Mouse (Mus musculus): ENCODE data around the gene Gm9970.
A peak's percentile ranks its signal among the peaks of the same experiment; 100 is the strongest.

The Gm9970 gene

GRCm38 (mm10) chr5:31194486-31195485, 46.2 kb downstream of the Gm9970 start:
- DNase-seq (ENCODE audit: low spot score): no peak

GRCm38 (mm10) chr5:31193631-31194281, 47.3 kb downstream of the Gm9970 start:
- no peak for DNase-seq (ENCODE audit: low spot score)

GRCm38 (mm10) chr5:31192939-31193630, 47.9 kb downstream of the Gm9970 start, which contains the start of the genes Snx17 and Eif2b4:
TSS of gene Snx17 (plus strand) at chr5:31193227.
TSS of gene Eif2b4 (minus strand) at chr5:31193430.
- peak; percentile 100 for DNase-seq (ENCODE audit: low spot score)

GRCm38 (mm10) chr5:31192045-31192938, 48.7 kb downstream of the Gm9970 start:
- no peak for DNase-seq (ENCODE audit: low spot score)

All from spleen, adult 12 weeks (tissue).